Mouse (Mus musculus) thymus, adult 2 months (tissue): ENCODE measurements around the gene Fhit. TPM values are rescaled to one million over a fixed set of nuclear protein-coding genes. Genes with fewer than 3 reads are reported as not detected.

Source experiments
- DNase-seq: peaks from one replicate; pipeline ENCODE4 v3.0.0; 2021
- H3K27ac ChIP-seq: fragments of 200-500 bp; 2 replicates; pipeline ENCODE4 v1.5.1; 2012; ENCODE audit warnings: low read length, control low read depth; ENCODE audit not compliant: control insufficient read depth, insufficient read depth
- H3K27me3 ChIP-seq: fragments of 200-500 bp; 2 replicates; pipeline ENCODE4 v1.6.1; 2012; ENCODE audit warnings: mild to moderate bottlenecking, low read length, moderate library complexity, mixed read lengths; ENCODE audit not compliant: control insufficient read depth, insufficient read depth
- H3K36me3 ChIP-seq: fragments of 200-500 bp; 2 replicates; pipeline ENCODE4 v1.6.1; 2012; ENCODE audit warnings: mild to moderate bottlenecking, low read length, moderate library complexity; ENCODE audit not compliant: control insufficient read depth, insufficient read depth
- H3K4me1 ChIP-seq: fragments of 200-500 bp; replicated peaks from 2 replicates; pipeline ENCODE4 v1.6.1; 2012; ENCODE audit warnings: low read length; ENCODE audit not compliant: control insufficient read depth, insufficient read depth
- H3K4me3 ChIP-seq: fragments of 200-500 bp; 2 replicates; pipeline ENCODE4 v1.5.1; 2012; ENCODE audit warnings: mild to moderate bottlenecking, low read length, control low read depth, moderate library complexity; ENCODE audit not compliant: control insufficient read depth, insufficient read depth
- CTCF ChIP-seq: fragments of 200-500 bp; IDR thresholded peaks from 2 replicates; pipeline ENCODE4 v1.5.1; 2012; ENCODE audit warnings: mild to moderate bottlenecking, control low read depth, low read length, moderate library complexity, borderline replicate concordance; ENCODE audit not compliant: control insufficient read depth, poor library complexity, insufficient read depth; ENCODE audit errors: extremely low read depth
- POLR2A ChIP-seq: fragments of 200-500 bp; IDR thresholded peaks from 2 replicates; pipeline ENCODE4 v1.6.1; 2012; ENCODE audit warnings: mild to moderate bottlenecking, low read length, control low read depth, moderate library complexity; ENCODE audit not compliant: control insufficient read depth, poor library complexity, insufficient read depth; ENCODE audit errors: extremely low read depth
- WGBS: fragments of 180-500 bp; shearing (Covaris S2); methylation state at CpG from one replicate; pipeline ENCODE4 v1.1.7; 2018; 5-methylcytosine and 5-hydroxymethylcytosine counted together
- polyA plus RNA-seq: library from polyadenylated mRNA; depleted of rRNA; stranded (reverse); fragments of >200 nt; gene quantifications from 2 replicates; pipeline ENCODE4 v1.2.3, GENCODE M21; 2012

The Fhit gene
- polyA plus RNA-seq, 1 experiment = 5.4 TPM

DNA sequence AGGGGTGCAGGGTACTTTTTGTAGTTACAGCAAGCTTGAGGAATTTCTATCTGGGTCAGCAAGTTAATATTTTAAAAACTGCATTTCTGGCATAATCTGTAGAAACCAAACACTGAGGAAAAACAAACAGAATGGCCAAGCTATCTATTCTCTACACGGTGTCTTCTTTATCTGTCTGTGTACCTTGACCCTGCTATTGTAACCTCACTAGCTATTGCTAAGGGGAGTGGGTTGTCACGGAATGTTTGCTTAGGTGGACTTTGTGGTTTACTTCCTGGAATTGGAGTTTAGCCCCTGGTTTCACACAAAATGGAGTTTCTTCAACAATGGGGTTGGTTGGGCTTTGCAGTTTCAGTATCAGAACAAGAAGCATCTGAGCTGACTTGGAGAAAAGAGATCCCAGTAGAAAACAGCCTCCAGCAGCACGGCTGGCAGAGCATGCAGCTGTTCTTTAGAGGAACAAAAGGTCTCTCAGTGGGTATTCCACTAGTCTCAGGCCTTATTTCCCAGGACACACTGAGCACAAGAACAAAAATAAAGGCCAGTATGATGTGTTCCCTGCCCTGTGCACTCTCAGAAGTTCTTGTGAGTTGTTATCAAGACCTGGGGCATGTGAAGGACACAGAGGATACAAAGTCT is 1540.8 kb downstream of the Fhit start:
- no peak for DNase-seq
- WGBS = 79% methylated on average over 3 of the region's 3 CpGs

DNA sequence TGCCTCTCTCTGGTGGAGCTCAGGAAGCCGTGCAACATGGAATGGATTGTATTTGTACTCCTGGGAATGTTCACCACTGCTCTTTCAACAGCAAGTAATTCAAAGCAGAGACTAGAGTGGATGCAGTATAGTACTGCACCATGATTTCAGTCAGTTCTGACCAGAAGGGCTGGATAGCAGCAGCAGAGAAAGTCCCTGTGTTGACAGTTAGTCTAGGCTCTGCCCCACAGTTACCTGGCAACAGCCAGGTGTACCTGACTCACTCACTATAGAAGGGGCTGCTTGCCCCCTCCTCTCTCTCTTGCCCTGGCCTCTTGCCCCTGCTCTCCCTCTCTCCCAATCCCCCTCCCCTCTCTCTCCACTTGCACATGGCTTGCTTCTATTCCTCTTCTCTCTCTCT is 1542.0 kb downstream of the Fhit start:
- no peak for TF ChIP-seq POLR2A
- no peak for TF ChIP-seq CTCF
- H3K4me1 ChIP-seq = no peaks in the 10 kb centered on the region
- no peaks in the 10 kb centered on the region for H3K36me3 ChIP-seq
- H3K27ac ChIP-seq = no peak overlapping the region
- 90% methylated on average over 1 of the region's 1 CpGs for WGBS
- DNase-seq = no peak
- no peaks in the 10 kb centered on the region for H3K27me3 ChIP-seq
- H3K4me3 ChIP-seq = no peak overlapping the region

More for the DNA sequence above, 1540.8 kb downstream of the Fhit start:
- Histone ChIP-seq H3K36me3 (no peaks in the 10 kb centered on the region), H3K27ac (no peak overlapping the region), H3K27me3 (no peaks in the 10 kb centered on the region), H3K4me1 (no peaks in the 10 kb centered on the region), H3K4me3 (no peak overlapping the region)
- TF ChIP-seq CTCF (no peak), POLR2A (no peak)

DNA sequence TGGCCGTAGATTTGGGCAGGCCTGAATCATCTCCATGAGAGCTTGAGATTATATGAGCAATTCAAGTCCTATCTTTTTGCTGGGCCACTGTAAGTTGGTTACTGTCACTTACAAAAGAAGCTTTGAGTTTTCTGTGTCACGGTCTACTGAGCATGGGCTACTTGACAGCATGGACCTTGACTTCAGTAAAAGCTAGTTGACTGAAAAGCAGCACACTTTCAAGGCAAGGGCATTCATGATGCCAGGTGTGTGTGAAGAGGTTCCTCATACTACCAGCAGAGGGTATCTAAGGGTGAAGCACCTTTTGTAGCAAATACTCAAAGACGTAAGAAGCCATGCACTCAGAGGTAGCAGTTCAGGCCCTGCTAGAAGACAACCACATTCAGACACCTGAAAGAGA is 1548.7 kb downstream of the Fhit start:
- Histone ChIP-seq H3K4me1 (no peaks in the 10 kb centered on the region), H3K27ac (no peak overlapping the region), H3K27me3 (no peaks in the 10 kb centered on the region), H3K36me3 (no peaks in the 10 kb centered on the region), H3K4me3 (no peak overlapping the region)
- no peak for TF ChIP-seq POLR2A
- no peak for TF ChIP-seq CTCF
- DNase-seq = no peak
- 95% methylated on average over 3 of the region's 3 CpGs for WGBS

DNA sequence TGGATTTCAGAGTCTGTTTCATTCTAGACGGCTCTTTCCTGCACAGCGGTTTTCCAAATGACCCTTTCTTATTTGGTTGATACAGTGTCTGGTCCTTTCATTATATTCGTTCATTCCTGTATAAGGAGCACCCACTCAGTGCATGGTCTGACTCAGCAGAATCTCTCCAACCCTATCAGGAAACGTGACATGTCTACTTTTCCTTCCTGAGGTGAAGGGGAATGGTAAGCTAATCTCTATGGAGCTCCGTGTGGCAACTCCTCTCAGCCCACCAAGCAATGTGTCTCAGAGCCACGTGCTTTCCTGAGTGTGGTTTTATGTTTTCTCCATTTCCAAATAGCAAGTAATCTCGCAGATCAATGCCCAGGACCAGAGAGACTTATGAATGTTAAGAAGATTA is 1552.7 kb downstream of the Fhit start:
- TF ChIP-seq CTCF = no peak
- TF ChIP-seq POLR2A = no peak
- no peaks in the 10 kb centered on the region for H3K36me3 ChIP-seq
- H3K27ac ChIP-seq = no peak overlapping the region
- no peaks in the 10 kb centered on the region for H3K4me1 ChIP-seq
- no peak for DNase-seq
- 31% methylated on average over 7 of the region's 7 CpGs for WGBS
- no peak overlapping the region for H3K4me3 ChIP-seq
- H3K27me3 ChIP-seq = no peaks in the 10 kb centered on the region

DNA sequence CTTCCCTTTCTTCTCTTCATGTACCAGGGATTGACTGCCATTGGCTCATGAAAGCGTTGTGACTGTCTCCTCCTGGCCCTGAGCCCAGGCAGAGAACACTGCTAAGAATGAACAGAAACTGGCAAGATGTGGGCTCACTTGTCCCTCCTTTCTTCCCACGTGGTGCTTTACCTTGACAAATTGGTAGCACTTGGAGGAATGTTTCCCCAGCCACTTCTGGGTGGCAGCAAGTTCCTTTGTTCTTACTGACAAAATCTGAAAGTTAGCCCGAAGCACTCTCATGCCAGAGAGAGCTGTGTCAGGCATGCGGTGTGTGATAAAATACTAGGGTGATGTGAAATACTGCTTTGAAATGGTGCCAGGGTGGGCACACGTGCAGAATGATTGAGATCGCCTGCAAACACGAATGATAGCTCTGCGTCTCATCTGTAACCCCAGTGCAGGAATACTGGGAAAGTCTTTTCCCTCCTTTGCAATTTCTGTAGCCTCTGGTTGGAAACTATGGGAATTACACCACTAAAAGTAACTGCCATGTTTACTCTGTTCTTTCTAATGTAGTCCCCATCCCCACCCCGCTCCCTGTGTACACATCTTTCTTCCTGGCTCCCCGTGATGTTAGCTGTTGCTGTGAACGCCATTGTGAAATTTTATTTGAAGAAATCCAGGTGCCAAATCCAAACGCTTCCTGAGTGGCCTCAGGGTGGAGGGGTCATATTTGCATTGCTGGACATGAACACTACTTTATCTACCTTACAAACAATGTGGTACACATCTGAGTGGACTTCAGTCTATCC is 1555.1 kb downstream of the Fhit start:
- TF ChIP-seq CTCF (no peak), POLR2A (no peak)

DNA sequence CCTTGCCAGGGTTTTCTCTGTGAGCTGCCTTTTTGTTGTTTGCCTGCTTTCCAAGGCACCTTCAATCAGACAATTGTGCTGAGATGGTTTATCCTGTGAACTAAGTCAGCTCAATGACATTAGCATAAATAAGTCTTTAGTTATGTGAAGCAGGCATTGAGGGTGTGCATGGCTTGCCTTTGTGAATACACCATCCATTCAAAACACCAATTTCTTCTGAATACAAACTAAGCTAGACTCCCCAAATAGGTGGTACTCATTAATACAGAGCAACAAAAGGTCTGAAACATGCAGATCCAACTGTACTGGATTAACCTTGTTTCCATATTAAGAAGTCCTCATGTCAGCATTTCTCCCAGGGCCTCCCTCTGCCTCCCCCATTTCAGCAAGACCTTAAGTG is 1561.6 kb downstream of the Fhit start:
- Histone ChIP-seq H3K27me3 (no peaks in the 10 kb centered on the region), H3K36me3 (no peaks in the 10 kb centered on the region), H3K4me3 (no peak overlapping the region), H3K27ac (no peak overlapping the region), H3K4me1 (no peaks in the 10 kb centered on the region)
- DNase-seq = no peak
- no peak for TF ChIP-seq CTCF
- no peak for TF ChIP-seq POLR2A

More for the DNA sequence above, 1555.1 kb downstream of the Fhit start:
- no peak for DNase-seq
- no peaks in the 10 kb centered on the region for H3K36me3 ChIP-seq
- no peaks in the 10 kb centered on the region for H3K4me1 ChIP-seq
- no peaks in the 10 kb centered on the region for H3K27me3 ChIP-seq
- H3K4me3 ChIP-seq = no peak overlapping the region
- WGBS = 81% methylated on average over 12 of the region's 12 CpGs
- H3K27ac ChIP-seq = no peak overlapping the region

DNA sequence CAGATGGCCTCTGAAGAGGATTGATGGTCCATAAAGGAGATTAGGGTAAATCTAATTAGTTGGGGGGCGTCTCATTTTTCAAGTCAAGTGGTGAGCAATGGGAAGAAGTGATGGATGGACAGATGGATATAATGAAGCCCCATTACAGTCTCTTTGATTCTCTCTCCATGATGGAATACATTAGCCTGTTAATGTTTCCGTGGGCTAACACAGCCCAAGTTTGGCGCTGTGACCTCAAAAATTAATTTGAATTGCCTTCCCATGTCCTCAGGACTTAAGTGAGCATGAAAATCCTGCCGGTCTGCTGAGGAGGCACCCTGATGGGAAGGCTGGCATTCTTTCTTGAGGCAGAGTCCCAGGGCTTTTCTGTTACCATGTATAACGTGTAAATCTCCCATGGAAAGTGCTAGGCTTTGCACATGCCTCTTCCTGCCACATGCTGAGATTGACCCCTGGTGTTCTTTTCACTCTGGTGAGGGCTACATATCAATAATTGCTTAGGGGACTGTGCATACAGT is 1564.3 kb downstream of the Fhit start:
- H3K27me3 ChIP-seq = no peaks in the 10 kb centered on the region
- no peak overlapping the region for H3K4me3 ChIP-seq
- no peak for DNase-seq
- no peaks in the 10 kb centered on the region for H3K4me1 ChIP-seq
- no peaks in the 10 kb centered on the region for H3K36me3 ChIP-seq
- TF ChIP-seq CTCF (no peak), POLR2A (no peak)
- WGBS = 86% methylated on average over 5 of the region's 5 CpGs
- H3K27ac ChIP-seq = no peak overlapping the region
